Mouse (Mus musculus): ENCODE measurements at regions not wholly inside any gene's neighbourhood (a gene's known extent, or its start where the extent isn't known, plus 50 kb on each side); places are given as distances from the start of the nearest gene placed in this dataset.

- TF ChIP-seq CTCF (conservative IDR thresholded peaks at IDR 0.05; ENCODE audit: insufficient read depth, insufficient read length, low read depth, low read length) (no peak), POLR2A (IDR thresholded peaks at IDR 0.05; ENCODE audit: low read depth, low read length) (no peak)
These were observed 66.3 kb downstream of the Gpr6 start for GRCm38 (mm10) chr10:41005776-41006175.
